In genomic region chr1:87447183-87448104, GRCm38 (mm10) we compare ENCODE assay signal across 9 mouse cellular contexts. TPM values are rescaled to one million over a fixed set of nuclear protein-coding genes. Genes with fewer than 3 reads are reported as not detected.
DNase-seq lines count a peak whose midpoint lies in the region; ATAC-seq and TF ChIP-seq lines count a peak whose summit lies in the region.
"Had no signal": no experiment of that assay in that cellular context is flagged by ENCODE, and none has a peak within 500 bp of the region (broad histone marks: within the 10 kb centered on the region; RNA-seq: fewer than 3 reads in every experiment).

No protein-coding gene starts in this region.

- H3K27me3 ChIP-seq in testis, adult 2 months (ENCODE audit: control insufficient read depth, insufficient read depth, low read length), result no peaks in the 10 kb centered on the region
- H3K27me3 ChIP-seq in hindbrain, embryonic 15.5 days, result no peaks in the 10 kb centered on the region
- H3K27me3 ChIP-seq in limb, embryonic 10.5 days (ENCODE audit: low read depth, poor library complexity, severe bottlenecking), result no peaks in the 10 kb centered on the region
- H3K27me3 ChIP-seq in neural tube, embryonic 15.5 days (replicated peaks), result no peaks in the 10 kb centered on the region
- H3K27me3 ChIP-seq: neural tube, embryonic 13.5 days had no signal

- no peak overlapping the region for H3K4me3 ChIP-seq in testis, adult 2 months (ENCODE audit: control insufficient read depth, low read depth, low read length)
- no peak overlapping the region for H3K4me3 ChIP-seq in hindbrain, embryonic 15.5 days
- no peak overlapping the region for H3K4me3 ChIP-seq in limb, embryonic 10.5 days
- no peak overlapping the region for H3K4me3 ChIP-seq in neural tube, embryonic 15.5 days (replicated peaks)
- H3K4me3 ChIP-seq: neural tube, embryonic 13.5 days had no signal

- no peak for TF ChIP-seq POLR2A in testis, adult 2 months (IDR thresholded peaks at IDR 0.05; ENCODE audit: control insufficient read depth, low read depth, low read length)

- no peak overlapping the region for H3K27ac ChIP-seq in testis, adult 2 months (ENCODE audit: control insufficient read depth, insufficient read depth, low read depth, low read length)
- H3K27ac ChIP-seq in hindbrain, embryonic 15.5 days (replicated peaks), result no peak overlapping the region
- H3K27ac ChIP-seq in limb, embryonic 10.5 days, result no peak overlapping the region
- no peak overlapping the region for H3K27ac ChIP-seq in neural tube, embryonic 15.5 days (replicated peaks)
- H3K27ac ChIP-seq: neural tube, embryonic 13.5 days had no signal

- H3K4me1 ChIP-seq in testis, adult 2 months (ENCODE audit: control insufficient read depth, insufficient read depth, low read length), result no peaks in the 10 kb centered on the region
- H3K4me1 ChIP-seq in hindbrain, embryonic 15.5 days (replicated peaks), result no peaks in the 10 kb centered on the region
- H3K4me1 ChIP-seq in limb, embryonic 10.5 days, result no peaks in the 10 kb centered on the region
- no peaks in the 10 kb centered on the region for H3K4me1 ChIP-seq in neural tube, embryonic 15.5 days

- WGBS in hindbrain, embryonic 15.5 days, result 35% methylated on average over 5 of the region's 5 CpGs
- 40% methylated on average over 5 of the region's 5 CpGs for WGBS in limb, embryonic 10.5 days
- WGBS in neural tube, embryonic 15.5 days, result 35% methylated on average over 5 of the region's 5 CpGs

- no peak overlapping the region for H3K4me2 ChIP-seq in hindbrain, embryonic 15.5 days
- no peak overlapping the region for H3K4me2 ChIP-seq in neural tube, embryonic 15.5 days
- H3K4me2 ChIP-seq: neural tube, embryonic 13.5 days had no signal

- no peak for DNase-seq in testis, postnatal 14 days (ENCODE audit: low spot score)
- DNase-seq in adrenal gland, postnatal 25 days, result peak; percentile 68
- DNase-seq in embryo, embryonic 11.5 days (ENCODE audit: low read depth, low spot score), result peak; percentile 49
- peak; percentile 74 for DNase-seq in limb, embryonic 10.5 days (ENCODE audit: low spot score)
- peak; percentile 66 for DNase-seq in thymus, postnatal 14 days

- H3K9me3 ChIP-seq in hindbrain, embryonic 15.5 days, result no peaks in the 10 kb centered on the region
- no peaks in the 10 kb centered on the region for H3K9me3 ChIP-seq in limb, embryonic 10.5 days (replicated peaks)
- H3K9me3 ChIP-seq in neural tube, embryonic 15.5 days (replicated peaks), result no peaks in the 10 kb centered on the region
- H3K9me3 ChIP-seq: neural tube, embryonic 13.5 days had no signal

- H3K36me3 ChIP-seq in testis, adult 2 months (ENCODE audit: control insufficient read depth, insufficient read depth, low read length), result peaks cover 5% of the 10 kb centered on the region
- peaks cover 66% of the 10 kb centered on the region for H3K36me3 ChIP-seq in hindbrain, embryonic 15.5 days
- H3K36me3 ChIP-seq in limb, embryonic 10.5 days, result peaks cover 81% of the 10 kb centered on the region
- peaks cover 68% of the 10 kb centered on the region for H3K36me3 ChIP-seq in neural tube, embryonic 15.5 days

- no peak overlapping the region for H3K9ac ChIP-seq in hindbrain, embryonic 15.5 days
- 0 out of 2 replicates have a peak overlapping the region, but pooled peaks have one; percentile 7 for H3K9ac ChIP-seq in neural tube, embryonic 15.5 days (replicated peaks)
- H3K9ac ChIP-seq: neural tube, embryonic 13.5 days had no signal

- peak; percentile 28; the same call in 1 of the 2 replicates for TF ChIP-seq CTCF in testis, adult 2 months (IDR thresholded peaks at IDR 0.05; ENCODE audit: control insufficient read depth, insufficient read depth, insufficient replicate concordance, low read depth, low read length)

- peak; percentile 77; the same call in 1 of the 2 replicates for ATAC-seq in hindbrain, embryonic 15.5 days (ENCODE audit: low FRiP score, low read depth)
- ATAC-seq in neural tube, embryonic 15.5 days (ENCODE audit: low FRiP score), result no peak

RNA-seq across cellular contexts. Expression of gene Snorc, which starts 22.6 kb away (rescaled TPM):
- not detected in 2 replicates for polyA plus RNA-seq in testis, adult 2 months (2012; rRNA removed)
- total RNA-seq in adrenal gland, postnatal 25 days (2021), result not detected in 2 replicates
- 0.84 and 1.4 TPM in 2 replicates for polyA plus RNA-seq in hindbrain, embryonic 15.5 days (2015; fragmentation: Nextera tagmentation; extraction: Ambion mirVana)
- polyA plus RNA-seq in limb, embryonic 10.5 days (2016; fragmentation: Nextera tagmentation; extraction: Ambion mirVana), result not detected in 2 replicates
- polyA plus RNA-seq in neural tube, embryonic 15.5 days (2015; fragmentation: Nextera tagmentation; extraction: Ambion mirVana), result 2.0 and 5.5 TPM in 2 replicates

RNA-seq across cellular contexts. Expression of gene Kcnj13, which starts 52.9 kb away (rescaled TPM):
- 0.16 and 0.31 TPM in 2 replicates for polyA plus RNA-seq in testis, adult 2 months (2012; rRNA removed)
- total RNA-seq in adrenal gland, postnatal 25 days (2021), result not detected in 2 replicates
- 16.0 and 17.9 TPM in 2 replicates for polyA plus RNA-seq in hindbrain, embryonic 15.5 days (2015; fragmentation: Nextera tagmentation; extraction: Ambion mirVana)
- 0.65 and 0.71 TPM in 2 replicates for polyA plus RNA-seq in limb, embryonic 10.5 days (2016; fragmentation: Nextera tagmentation; extraction: Ambion mirVana)
- 0.92 and 1.1 TPM in 2 replicates for polyA plus RNA-seq in neural tube, embryonic 15.5 days (2015; fragmentation: Nextera tagmentation; extraction: Ambion mirVana)
